Mouse (Mus musculus) bone marrow, adult 2 months (tissue): Measurements from ENCODE around the gene Dcbld2.

ENCODE experiments used
- CTCF ChIP-seq: fragments of 200-500 bp; IDR thresholded peaks from 2 replicates; pipeline ENCODE4 v1.5.1; 2011; ENCODE audit warnings: low read length, control low read depth; ENCODE audit not compliant: control insufficient read depth, insufficient read depth
- POLR2A ChIP-seq: fragments of 200-500 bp; IDR thresholded peaks from 2 replicates; pipeline ENCODE4 v1.6.1; 2011; ENCODE audit warnings: low read depth, mild to moderate bottlenecking, control low read depth, low read length, borderline replicate concordance; ENCODE audit not compliant: control insufficient read depth

- TF ChIP-seq CTCF (no peak), POLR2A (no peak)
Measured at GRCm38 (mm10) chr16:58404665-58405064, 3.6 kb upstream of the Dcbld2 start.
